Mouse (Mus musculus): ENCODE measurements around the gene D130052B06Rik.

D130052B06Rik gene

GRCm38 (mm10) chr11:33598986-33599385 lies at the start of gene D130052B06Rik:
Gene D130052B06Rik, plus strand, starts transcription at chr11:33599302.
- no peak for DNase-seq (ENCODE audit: low spot score in 2 of 2)

DNA sequence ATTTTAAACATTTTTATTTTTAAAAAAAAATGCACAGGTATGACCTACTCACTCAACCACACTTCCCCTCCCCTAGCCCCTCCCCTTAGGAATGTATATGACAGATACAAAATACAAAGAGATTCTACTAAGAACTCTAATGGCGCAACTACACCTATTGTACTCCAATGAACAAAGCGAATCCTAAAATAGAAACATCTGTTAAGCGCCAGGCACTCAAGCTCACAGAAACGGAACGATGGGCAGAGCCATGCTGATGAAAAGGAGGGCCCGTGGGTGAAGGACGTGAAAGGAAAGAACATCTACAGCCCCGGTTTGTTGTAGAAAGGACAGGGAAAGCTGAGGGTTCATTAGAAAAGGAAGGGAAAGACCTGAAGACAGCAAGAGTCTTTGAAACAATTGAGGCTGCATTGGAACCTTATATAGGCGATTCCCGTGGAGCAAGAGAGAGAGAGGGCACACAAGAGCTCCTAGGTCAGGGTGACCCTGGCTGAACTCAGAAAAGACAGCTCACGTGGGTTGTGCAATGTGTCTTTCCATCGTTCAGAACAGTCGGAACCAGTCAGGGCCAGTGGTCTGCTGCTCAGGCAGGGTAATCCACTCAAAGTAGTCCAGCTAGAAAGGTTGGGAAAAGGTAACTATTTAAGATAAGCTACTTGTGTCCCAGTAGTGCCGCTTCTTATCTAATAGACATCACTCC lies 48.1 kb upstream of the D130052B06Rik start:
- no peak for DNase-seq (ENCODE audit: low spot score in 2 of 2)

GRCm38 (mm10) chr11:33554123-33554522 lies 45.0 kb upstream of the D130052B06Rik start:
- DNase-seq (ENCODE audit: low spot score in 2 of 2) = peak in 1 of 2 experiments; percentile 31

DNA sequence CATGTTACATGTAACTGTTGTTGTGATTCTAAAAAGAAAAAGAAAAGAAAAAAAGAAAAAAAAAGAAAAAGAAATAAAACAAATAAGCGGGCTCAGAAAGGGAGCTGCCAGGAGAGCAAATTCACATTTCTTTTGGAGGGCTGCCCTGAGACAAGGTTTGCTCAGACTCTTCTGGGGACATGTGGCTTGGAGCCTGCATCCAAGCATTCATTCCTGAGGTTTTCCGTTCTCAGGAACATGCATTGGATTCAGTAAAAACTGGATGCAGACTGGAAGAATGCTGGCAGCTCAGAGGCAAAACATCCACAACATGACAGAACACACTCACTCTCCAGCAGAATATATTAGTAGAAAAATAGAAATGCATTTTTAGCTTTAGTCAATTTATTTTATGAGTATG lies 35.2 kb upstream of the D130052B06Rik start:
- DNase-seq (ENCODE audit: low spot score in 2 of 2) = no peak

- peak in 1 of 2 experiments; percentile 42 for DNase-seq (ENCODE audit: low spot score in 2 of 2)
Measured at GRCm38 (mm10) chr11:33570413-33570812, 28.7 kb upstream of the D130052B06Rik start.

GRCm38 (mm10) chr11:33574944-33575343 lies 24.2 kb upstream of the D130052B06Rik start:
- no peak for DNase-seq (ENCODE audit: low spot score in 2 of 2)

DNA sequence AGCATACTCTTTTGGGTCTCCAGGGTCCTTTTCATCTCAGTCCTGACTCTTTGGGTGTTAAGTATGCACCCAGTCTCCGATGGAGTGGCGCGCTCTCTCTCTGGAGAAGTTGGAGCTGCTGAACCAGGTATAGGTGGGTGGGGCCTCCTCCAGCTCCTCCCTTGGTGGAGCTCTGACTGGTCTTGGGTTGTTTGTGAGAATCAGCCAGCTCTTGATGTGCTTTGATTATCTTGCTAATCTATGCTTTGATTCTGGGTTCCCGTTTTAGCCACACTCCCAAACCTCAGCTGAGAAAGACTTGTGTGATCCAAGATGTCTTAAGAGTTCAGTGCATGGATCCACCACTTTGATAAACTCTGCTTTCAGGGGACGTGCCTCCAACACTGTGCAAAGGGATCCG lies 20.2 kb upstream of the D130052B06Rik start, which contains the start of gene Gabrp:
Gabrp (minus strand) TSS at position 101 of the 400 bp plus-strand sequence.
- no peak for DNase-seq (ENCODE audit: low spot score in 2 of 2)

GRCm38 (mm10) chr11:33579621-33580020 lies 19.5 kb upstream of the D130052B06Rik start:
- no peak for DNase-seq (ENCODE audit: low spot score in 2 of 2)

DNA sequence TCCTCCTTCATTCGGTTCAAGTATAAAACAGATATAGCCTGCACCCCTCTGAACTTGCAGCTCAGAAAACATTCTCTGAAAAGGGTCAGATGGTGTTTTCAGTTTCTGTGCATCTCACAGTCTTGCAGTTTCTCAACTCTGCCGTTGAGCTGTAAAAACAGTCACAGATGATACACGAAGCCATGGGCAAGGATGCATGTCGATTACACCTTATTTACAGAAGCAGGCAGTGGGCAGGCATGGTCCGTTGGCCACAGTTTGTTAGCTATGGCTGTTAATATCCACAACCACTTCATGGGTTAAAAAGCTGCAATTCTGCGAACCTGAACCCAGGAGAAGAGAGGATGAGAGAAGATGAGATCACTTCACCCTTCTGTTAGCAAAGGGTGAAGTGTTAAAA lies 12.5 kb upstream of the D130052B06Rik start:
- no peak for DNase-seq (ENCODE audit: low spot score in 2 of 2)

- DNase-seq (ENCODE audit: low spot score in 2 of 2) = no peak
Measured at GRCm38 (mm10) chr11:33590771-33591170, 8.3 kb upstream of the D130052B06Rik start.

DNA sequence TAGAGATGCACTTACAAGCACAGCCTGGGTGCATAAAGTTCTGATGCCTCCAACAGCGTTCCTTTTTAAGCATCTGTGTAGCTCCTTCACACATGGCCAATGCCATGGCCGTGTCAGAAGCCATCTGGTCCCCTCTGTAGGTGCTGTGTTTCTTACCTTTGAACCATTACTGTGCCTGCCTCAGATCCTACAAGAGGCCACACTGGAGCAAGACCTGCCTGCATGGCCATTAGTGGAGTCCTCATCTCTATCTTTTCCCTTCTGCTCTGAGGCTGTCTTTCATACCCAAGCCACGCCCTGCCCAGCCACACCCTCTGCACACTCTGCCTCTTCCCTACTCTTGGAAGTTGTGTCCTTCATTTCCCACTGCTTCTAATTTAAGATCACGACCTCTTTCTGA lies 6.3 kb upstream of the D130052B06Rik start:
- no peak for DNase-seq (ENCODE audit: low spot score in 2 of 2)

- no peak for DNase-seq (ENCODE audit: low spot score in 2 of 2)
Measured at GRCm38 (mm10) chr11:33596655-33597054, 2.4 kb upstream of the D130052B06Rik start.

DNA sequence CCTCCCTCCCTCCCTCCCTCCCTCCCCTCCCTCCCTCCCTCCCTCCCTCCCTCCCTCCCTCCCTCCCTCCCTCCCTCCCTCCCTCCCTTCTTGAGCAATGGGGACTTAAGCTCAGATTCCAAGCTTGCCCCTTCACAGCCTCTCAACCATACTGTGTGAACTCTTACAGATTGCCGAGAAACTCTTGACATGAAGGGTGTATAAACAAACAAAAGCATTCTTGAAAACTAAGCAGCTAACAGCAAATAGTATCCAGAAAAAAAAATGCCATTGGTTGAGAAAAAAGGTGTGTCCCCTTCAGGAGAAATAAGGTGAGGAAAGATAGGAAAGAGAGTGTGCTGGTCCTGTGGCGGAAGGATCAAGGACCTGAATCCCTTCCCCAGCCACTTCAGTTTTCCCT lies 4.1 kb downstream of the D130052B06Rik start:
- DNase-seq (ENCODE audit: low spot score in 2 of 2) = no peak

- no peak for DNase-seq (ENCODE audit: low spot score in 2 of 2)
Measured at GRCm38 (mm10) chr11:33607784-33608183, 8.7 kb downstream of the D130052B06Rik start.

GRCm38 (mm10) chr11:33614218-33614617 lies 15.1 kb downstream of the D130052B06Rik start:
- DNase-seq (ENCODE audit: low spot score in 2 of 2) = peak in 1 of 2 experiments; percentile 82

DNA sequence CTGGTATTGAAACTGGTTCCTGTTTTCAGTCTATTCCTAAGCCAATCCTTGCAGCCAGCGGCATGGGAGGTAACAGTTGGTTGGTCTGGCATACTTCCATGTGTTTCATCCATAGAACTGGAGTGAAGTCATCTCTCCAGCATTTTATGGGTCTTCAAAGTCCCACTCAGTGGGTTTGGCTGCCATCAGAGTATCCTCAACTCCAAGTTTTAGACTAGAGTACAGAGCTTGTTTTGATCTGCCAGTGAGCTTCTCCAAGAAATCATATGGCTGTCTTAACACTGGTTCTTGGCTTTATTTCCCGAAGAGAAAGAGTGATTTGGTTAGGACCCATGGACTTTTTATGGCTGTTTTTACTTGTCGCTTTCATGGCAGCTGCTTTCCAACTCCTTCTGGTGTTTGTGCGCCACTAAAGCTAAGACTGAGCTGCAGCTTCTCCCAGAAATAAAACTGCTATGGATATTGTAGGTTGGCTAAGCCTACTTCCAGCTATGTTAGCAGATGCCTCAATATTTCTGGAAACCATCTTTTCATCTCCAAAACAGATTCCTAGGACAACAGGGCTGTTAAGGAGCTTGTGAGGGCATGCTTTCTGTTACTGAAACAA lies 28.1 kb downstream of the D130052B06Rik start:
- peak; percentile 3 to 44 for DNase-seq (ENCODE audit: low spot score in 2 of 2)

- no peak for DNase-seq (ENCODE audit: low spot score in 2 of 2)
Measured at GRCm38 (mm10) chr11:33637107-33637506, 38.0 kb downstream of the D130052B06Rik start.

DNA sequence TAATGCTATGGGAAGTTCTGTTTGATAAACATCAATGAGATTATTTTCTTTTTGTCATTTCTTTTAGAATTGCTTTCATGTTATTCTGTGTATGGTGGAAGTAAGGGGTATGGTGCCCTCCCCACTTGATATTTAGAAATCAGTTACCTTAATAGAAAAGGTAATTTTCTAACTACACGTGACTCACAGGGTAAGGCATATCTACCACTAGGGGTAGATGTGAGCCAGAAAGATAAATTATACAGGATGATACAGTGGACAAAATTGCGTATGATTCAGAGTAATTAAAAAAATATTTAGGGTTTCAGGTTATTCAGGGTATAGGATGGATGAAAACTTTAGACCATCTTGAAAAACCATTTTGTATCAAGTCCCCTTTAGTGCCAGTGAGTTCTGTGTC lies 50.3 kb downstream of the D130052B06Rik start:
- DNase-seq (ENCODE audit: low spot score in 2 of 2) = no peak

DNA sequence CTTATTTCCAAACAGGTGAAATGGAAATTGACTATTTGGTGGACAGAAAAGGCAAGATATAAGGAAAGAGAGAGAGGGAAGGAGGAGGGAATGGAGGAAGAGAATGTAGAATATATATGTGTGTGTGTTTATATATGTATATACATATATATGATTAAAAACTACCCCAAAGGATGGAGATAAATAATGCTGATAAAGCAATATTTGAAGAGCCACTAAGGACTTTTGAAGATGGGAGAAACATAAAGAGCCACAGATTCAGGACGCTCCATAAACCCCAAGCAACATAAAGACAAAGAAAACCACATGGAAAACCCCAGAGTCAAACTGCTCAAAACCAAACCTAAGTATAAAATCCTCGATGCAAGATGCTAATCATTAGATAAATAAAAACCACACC lies 55.4 kb downstream of the D130052B06Rik start:
- DNase-seq (ENCODE audit: low spot score in 2 of 2) = no peak

DNA sequence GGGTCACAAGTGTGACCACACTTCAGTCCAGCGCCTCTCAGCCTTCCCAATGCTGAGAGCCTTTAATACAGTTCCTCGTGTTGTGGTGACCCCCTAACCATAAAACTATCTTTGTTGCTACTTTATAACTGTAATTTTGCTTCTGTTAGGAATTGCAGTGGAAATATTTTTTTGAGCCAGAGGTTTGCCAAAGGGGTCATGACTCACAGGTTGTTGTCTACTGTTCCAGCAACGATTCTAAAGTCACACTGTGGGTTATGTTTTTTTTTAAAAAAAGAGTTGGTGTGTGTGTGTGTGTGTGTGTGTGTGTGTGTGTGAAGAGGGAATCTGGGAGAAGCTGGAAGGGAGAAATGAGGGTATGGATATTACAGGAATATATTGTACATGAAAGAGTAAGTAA lies 56.1 kb downstream of the D130052B06Rik start:
- DNase-seq (ENCODE audit: low spot score in 2 of 2) = no peak

GRCm38 (mm10) chr11:33655861-33656593 lies 56.9 kb downstream of the D130052B06Rik start:
- no peak for DNase-seq (ENCODE audit: low spot score in 2 of 2)

DNA sequence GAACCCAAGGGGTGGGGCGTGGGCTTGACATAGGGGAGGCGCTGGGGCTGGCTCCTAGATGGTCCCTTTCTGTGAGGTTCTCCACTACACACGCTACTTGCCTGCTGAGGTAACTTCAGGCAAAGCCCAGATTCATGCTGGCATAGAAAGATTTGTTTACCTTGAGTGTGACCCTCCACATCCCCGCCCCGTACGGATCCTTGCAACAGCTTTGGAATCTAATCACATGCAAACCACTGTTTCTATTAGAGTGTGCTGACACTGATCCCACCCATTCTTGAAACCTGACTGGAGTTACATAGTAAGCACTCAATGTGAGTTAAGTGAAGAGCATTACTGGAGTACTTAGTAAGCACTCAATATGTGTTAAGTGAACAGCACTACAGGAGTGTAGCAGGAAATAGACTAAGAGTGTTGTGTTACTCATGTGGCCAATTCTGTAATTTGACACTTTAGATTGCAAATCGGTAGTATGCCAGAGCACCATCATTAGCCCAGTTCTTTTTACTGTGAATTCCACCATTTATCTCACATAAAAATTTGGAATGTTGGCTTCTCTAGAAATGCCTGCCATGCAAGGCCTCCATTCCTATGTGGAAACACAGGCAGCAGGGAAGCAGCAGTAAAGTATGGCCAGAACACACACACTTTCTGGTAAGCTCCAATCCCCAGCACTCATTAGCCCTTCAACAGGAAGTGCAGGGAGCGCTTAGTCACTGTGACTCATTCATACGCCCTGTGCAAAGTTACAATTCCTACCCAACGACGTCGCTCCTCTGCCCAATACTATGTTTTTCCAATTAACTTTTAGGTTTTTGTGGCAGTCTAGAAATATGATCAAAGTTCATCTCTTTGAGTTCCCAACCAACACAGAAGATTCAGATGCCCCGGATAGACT lies 61.2 kb downstream of the D130052B06Rik start:
- no peak for DNase-seq (ENCODE audit: low spot score in 2 of 2)
